Mouse (Mus musculus) retina, postnatal 1 day (tissue): ENCODE measurements at regions not wholly inside any gene's neighbourhood (a gene's known extent, or its start where the extent isn't known, plus 50 kb on each side); places are given as distances from the start of the nearest gene placed in this dataset.
"Not testable (repeated sequence)": the region's sequence is repeated elsewhere in the genome, so short reads cannot be mapped to it uniquely, and the experiment has no call there.

Source experiments
- DNase-seq: peaks from one replicate; pipeline ENCODE4 v3.0.0-alpha.2; 2012

DNA sequence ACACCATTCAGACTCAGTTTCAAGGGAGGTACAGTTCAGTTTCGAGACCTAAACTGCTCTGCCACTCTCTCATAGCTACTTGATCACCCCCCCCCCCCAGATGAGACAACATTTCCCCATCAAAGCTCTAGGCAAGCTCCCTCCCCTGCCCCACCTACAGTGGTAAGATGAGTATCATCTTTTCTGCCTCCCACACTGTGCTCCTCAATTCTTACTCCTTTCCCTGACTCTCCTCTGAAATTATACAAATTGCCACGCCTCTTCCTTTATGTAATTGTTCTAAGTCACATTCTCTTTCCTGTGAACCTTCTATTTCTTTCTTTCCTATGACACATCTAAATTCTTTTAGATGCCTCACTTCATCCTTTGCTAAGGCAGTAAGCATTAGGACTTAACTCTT, 321.6 kb downstream of the Htr1b start:
- DNase-seq = no peak

DNA sequence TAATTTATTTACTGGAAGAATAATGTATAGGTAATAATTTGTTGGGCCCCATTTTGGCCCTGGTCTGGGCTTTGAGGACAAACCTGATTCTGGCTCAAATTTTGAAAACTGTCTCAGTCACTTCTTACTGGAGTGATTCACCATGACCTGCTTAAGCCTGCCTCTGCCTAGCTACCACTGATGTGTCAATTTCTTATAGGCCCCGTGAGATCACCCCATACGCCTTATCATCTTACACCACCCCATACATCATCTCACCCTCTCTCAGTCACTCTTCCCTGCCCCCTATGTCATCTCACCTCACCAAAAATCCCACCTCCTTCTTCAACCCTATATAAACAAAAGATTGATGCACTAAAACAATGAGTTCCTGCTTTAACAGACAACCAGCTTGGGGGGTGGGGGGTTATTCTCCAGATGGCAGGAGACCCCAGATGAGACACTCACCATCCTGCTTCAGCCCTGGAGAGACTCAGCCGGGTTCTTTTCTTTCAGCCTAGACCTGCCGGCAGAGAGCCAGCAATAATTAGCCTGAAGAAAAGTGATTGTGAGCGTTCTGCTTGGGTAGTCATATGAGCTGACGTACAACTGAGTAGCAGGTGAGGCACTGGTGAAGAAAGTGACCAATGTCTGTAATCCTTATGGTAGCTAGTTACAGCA, 325.0 kb downstream of the Htr1b start:
- DNase-seq = peak; percentile 9

DNA sequence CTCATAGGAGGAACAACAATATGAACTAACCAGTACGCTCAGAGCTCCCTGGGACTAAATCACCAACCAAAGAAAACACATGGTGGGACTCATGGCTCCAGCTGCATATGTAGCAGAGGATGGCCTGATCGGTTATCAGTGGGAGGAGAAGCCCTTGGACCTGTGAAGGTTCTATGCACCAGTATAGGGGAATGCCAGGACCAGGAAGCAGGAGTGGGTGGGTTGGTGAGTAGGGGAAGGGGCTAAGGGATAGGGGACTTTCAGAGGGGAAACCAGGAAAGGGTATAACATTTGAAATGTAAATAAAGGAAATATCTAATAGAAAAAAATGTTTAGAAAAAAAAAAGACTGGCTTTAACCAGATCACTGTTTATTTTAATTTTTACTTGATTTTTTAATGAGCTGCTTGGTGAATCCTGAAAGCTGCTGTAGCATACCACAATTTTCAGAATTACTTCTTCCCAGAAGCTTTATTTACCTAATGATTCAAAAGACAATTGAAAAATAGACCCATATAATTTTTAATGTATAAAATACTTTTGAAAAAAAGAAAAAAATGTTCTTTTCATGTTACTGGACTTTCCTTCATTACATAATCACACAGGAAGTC, 328.1 kb downstream of the Htr1b start:
- no peak for DNase-seq

- peak; percentile 92 for DNase-seq
Observed at GRCm38 (mm10) chr9:81275751-81276150, 357.9 kb downstream of the Htr1b start.

DNA sequence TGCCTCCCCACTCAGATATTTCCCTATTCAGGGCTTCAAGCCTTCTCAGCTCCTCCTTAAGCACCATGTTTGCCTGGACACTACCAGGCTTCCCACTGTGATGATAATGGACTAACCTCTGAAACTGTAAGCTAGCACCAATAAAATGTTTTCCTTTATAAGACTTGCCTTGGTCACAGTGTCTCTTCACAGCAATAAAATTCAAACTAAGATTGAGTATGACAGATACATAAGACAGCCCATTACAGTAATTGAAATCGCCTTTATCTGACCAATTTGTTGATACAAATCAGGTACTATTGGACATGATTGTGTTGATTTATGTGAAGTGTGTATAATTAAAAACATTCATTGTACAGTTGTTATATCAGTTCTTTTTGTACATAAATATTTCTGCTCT, 358.3 kb downstream of the Htr1b start:
- DNase-seq = peak; percentile 75

DNA sequence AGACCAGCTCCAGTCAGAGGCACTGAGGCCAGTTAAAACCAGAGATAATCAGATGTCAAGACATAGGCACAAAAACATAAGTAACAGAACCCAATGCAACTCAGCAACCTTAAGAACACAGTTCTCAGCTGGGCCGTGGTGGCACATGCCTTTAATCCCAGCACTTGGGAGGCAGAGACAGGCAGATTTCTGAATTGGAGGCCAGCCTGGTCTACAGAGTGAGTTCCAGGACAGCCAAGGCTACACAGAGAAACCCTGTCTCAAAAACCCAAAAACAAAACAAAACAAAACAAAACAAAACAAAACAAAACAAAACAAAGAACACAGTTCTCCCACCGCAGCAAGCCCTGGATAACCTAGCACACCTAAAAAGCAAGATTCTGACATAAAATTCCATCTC, 408.7 kb downstream of the Htr1b start:
- not testable (repeated sequence) for DNase-seq

DNA sequence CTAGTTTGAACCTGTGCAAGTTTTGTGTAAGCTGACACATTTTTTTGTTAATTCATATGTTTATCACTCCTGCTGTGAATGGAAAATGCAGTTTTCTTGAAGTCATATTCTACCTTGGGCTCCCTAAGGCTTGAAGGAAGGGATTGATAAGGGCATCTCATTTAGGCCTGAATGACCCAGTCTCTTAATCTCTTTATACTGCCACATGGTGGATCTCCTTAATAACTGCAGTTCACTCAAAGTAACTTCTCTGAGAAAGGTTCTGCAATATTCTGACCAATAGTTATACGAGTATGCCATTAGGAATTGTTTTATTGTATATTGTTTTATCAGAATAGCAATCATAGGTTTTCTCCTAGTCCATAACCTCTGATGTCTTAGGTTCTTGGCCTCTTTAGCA, 415.7 kb downstream of the Htr1b start:
- no peak for DNase-seq

DNA sequence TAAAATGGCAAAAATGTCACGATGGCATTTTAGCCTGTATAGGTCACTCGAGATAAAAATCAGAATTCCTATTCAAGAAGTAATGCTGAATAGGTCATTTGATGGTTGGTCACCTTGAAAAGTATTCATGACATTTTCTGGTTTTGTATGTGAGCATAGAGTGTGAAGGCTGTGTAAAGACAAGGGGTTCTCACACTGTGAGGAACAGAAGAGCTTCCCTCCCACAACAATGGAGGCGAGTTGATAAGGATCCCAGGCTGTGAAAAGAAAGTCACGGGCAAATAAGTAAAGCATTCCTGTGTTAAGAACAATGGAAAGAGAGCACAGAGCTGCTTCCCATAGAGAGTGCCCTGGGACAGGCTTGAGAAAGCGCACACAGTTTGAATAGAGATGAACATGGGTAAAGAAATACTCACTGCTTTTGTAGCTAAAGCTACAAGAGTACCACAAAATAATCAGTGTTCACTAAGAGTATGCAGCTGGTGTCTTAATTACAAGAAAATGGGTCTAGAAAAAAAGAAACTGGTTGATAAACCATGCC, 418.0 kb downstream of the Htr1b start:
- peak; percentile 1 for DNase-seq

DNA sequence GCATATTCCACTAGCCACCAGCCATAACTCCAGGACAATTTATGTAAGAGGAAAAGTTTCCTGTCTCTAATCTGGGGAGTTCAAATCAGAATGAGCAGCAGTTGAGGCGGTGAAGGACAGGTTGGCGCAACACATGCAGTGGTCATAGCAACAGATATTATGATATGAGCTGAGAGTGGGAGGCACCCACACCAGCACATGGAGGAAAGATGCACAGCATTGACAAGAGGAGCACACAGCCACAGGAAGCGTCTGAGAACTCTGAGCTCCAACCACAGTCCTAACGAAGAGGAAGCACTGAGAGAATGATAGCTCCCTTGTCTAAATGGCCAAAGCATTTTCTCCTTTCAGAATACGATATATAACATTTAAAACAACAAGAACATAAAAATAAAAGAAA, 418.9 kb downstream of the Htr1b start:
- no peak for DNase-seq

DNA sequence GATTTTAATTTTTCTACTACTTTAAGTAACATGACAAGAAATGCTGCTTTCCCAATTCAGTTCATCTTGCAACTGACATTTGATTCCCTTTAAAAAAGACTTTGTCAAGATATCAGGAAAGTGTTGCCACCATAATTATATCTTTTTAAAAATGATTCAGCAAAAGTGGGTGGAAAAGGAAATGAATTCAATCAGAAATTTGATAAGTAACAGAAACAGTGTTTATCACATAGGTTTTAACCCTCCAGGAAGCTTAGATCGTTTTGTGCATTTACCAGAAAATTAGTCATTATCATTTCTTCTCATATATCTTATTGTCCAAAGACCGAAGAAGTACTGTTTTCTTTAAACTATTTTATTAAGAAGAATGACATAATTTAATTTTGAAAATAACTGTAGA, 441.0 kb downstream of the Htr1b start:
- no peak for DNase-seq
